Mouse (Mus musculus): ENCODE measurements around the gene Tfdp2. TPM values are rescaled to one million over a fixed set of nuclear protein-coding genes. Genes with fewer than 3 reads are reported as not detected.
"Not testable (repeated sequence)": the region's sequence is repeated elsewhere in the genome, so short reads cannot be mapped to it uniquely, and the experiment has no call there.

Tfdp2 gene
- total RNA-seq, 1 experiment from 2014 or later: 83.9 TPM

DNA sequence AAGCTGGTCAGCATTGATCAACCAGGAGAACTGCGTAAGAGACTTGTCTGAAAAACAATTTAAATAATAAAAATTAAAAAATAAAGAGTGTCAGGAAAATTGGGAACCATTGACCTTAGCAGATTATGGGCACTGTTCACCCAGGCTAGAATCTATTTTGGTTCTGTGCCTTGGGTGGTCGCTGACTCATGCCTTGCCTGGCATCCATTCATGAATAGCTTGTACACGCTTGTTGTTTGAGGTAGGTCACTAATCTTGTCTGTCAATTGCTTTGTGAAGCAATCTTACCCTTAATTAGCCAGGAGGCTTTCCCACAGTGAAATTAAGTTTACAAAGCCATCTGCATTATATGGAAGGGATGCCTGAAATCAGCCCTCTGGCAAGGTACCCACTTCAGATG lies 112.7 kb downstream of the Tfdp2 start:
- DNase-seq: no peak

DNA sequence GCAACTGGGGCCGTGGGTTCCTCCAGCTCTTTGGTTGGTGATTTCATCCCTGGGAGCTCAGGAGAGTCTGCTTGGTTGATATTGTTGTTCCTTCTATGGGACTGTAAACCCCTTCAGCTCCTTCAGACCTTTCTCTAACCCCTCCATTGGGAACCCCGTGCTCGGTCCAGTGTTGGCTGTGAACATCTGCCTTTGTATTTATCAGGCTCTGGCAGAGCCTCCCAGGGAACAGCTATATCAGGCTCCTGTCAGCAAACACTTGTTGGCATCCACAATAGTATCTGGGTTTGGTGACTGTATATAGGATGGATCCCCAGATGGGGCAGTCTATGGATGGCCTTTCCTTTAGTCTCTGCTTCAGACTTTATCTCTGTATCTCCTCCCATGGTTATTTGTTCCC lies 116.0 kb downstream of the Tfdp2 start:
- DNase-seq: no peak

DNA sequence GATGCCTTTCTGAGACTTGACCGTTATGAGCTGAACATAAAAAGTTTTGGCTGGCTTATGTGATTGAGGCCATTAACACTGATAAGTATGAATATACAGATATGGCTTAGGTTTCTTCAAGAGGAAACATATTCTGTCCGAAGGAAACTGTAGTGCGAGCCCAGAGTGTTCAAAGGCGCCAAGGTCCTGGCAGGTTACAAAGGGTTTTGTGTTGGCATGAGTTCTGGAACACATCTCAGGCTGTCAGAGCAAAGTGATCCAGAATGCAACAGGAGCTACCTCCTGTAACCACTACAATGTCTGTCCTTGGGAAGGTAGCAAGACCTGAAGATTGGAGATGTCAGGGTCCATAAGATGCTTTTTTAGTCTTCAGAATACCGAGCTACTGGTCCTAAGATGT lies 123.3 kb downstream of the Tfdp2 start:
- DNase-seq: no peak

DNA sequence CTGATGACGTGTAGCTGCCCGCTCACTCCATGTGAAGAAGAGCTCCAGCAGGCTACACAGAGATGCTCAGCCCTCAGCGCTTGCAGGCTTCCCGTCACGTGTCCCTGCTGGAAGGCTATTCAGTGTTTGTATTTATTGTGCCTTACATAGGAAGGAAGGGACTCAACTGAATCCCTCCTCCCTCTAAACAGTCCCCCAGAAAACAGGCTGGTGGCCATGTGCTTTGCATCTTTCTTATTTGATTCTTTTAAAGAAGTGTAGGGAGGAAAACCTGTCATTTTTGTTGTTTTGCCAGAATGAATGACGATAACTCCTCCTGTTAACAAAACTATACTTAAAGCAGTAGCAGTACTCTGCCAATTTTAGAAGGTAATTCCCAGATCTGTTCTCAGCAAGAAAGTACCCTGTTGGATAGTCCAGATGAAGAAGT lies 124.5 kb downstream of the Tfdp2 start:
- no peak for DNase-seq

DNA sequence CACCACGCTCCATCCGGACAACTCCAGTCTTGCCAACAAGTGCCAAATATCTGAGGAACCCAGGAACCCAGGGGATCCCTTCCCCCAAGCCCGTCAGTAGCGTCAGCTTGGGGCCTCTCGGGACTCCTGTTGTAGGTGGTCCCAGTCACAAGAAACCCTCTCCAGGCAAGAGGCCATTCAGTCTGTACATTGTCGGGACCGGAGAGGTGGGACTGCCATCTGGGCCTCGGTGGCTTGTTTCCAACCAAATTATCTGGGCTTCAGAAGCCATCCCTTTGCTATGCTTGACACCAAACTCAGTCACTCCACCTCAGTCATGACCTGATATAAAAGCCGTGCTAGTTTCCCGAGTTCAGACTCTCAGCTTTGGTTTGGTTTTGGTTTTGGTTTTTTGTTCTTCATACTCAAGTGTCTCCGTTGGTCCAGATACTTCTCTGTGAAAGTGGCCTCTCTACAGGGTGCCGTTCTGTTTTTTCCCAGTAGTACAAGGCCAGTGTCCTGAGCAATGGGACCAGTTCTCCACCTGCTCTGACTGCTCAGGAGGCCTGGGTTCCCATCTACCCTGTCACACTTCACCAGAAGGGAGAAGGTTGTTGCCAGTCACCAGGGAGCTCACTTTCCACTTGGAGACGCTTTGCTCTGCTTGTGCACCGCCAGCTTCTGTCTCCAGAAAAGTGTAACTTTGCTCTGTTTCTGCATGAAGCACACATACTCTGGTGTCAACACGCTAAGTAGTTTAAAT lies 126.5 kb downstream of the Tfdp2 start:
- no peak for DNase-seq

DNA sequence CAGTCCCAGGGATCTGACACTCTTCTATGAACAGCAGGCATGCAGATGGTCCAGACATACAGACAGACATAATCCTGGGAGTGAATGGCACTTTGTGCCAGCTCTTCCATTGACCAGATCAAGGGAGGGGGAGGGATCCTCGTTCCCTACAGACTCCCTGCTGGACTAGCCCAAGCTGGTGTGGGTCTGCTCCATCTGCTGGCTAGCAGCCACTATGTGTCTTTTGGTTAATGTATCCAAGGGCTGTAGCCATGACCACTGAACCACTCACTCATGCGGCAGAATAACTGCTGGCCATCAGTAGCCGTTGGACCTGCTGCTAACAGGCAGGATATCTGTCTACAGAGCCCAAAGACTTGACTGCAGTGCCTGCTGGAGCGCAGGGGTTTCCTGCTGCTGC lies 128.4 kb downstream of the Tfdp2 start:
- no peak for DNase-seq

DNA sequence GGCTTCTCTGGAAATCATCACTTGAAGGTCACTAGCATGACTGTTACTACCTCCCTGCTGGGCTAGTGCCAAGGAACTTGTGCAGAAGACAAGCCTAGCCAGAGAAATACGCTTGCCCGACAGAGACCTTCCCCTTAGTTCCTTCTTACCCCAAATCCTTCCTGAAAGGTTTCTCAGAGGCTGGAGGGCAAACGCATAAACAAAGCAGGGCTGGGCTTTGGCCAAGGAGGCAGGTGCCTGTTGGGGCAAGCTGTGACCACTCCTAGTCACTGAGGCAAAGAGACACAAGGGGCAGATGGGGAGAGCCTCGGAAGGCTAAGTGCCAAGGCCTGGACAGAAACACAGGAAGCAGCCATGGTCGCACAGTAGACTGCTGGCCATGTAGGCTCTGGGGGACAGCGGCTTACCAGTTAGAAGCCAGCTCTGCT lies 130.4 kb downstream of the Tfdp2 start:
- DNase-seq: peak; percentile 71

DNA sequence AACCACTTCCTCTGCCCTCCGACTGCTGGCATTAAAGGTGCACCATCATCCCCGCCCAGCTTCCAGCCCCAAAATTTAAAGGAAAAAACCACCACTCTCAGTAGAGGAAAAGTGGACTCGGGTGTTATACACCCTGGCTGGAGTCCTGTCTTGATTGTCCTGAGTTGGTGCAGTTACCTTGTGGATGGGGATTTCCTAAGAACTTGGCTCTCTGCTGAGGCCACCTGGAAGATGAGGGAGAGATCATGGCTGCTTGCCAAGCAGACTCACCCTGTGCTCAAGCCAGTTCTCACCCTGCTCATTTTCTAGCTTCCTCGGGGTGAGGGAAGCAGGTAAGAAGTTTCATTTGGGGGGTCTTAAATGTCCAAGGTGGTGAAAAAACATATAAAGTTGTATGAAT lies 132.2 kb downstream of the Tfdp2 start:
- no peak for DNase-seq

DNA sequence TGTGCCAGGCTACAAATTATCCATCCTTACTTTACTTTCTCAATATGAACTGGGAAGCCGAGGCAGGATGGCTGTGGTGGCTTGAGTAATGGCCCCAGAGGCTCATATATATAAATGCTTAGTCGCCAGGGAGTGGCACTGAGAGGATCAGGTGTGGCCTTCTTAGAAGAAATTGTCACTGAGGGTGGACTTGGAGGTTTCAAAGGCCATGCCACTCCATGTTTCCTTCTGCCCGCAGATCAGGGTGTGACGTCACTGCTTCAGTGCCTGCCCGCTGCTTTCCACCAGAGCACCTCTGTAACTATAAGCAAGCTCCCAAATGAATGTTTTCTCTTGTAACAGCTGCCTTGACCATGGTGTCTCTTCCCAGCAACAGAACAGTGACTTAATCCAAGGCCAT lies 135.1 kb downstream of the Tfdp2 start:
- DNase-seq: no peak

DNA sequence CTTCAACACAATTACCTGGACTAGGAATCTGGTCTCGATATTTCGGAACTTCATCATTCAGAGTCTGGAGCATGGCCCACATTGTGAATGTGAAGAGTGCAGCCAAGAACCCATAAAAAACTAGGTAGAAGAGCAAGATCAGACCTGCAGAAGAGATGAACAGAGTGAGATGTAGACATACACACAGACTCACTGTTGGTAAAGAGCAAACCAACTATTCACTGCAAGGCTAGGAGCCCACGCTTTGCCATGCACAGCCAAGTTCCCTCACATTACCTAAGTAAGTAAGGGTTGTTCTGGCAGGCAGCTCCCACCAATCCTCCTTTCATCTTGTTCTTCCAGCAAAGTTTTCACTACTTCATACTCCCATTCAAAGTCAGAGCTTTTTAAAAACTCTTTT lies 149.7 kb downstream of the Tfdp2 start:
- DNase-seq: no peak

DNA sequence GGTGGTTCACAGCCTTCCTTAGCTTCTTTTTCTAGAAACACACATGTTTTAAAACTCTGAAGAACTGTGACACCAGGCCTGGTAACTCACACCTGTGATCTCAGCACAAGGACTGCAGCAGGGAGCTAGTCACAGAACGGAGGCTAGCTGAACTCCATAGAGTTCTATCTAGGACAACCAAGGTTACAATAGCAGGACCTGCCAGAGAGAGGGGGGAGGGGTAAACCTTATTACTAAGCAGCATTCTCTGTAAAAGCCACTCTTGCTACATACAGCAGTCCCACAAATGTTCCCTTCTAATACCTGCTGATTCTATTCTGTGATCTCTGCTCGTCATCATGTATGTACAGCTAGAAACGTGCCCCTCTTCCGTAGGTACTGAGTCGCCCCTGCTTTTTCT lies 152.8 kb downstream of the Tfdp2 start:
- no peak for DNase-seq

DNA sequence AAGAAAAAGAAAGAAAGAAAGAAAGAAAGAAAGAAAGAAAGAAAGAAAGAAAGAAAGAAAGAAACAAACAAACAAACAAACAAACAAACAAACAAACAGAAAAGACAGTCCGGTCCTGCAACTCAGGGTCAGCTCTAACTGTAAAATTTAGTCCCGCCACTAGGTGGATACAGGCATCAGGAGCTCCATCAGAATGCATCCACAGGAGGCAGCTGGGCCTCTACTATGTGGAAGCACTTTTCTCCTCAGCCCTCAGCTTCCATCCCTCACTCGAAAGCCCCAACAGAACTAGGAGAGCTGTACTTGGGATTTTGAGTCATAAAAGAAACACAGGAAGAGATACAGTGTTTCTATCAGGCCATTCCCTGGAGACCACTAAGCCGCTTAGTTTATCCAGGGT lies 153.9 kb downstream of the Tfdp2 start:
- peak; percentile 40 for DNase-seq

DNA sequence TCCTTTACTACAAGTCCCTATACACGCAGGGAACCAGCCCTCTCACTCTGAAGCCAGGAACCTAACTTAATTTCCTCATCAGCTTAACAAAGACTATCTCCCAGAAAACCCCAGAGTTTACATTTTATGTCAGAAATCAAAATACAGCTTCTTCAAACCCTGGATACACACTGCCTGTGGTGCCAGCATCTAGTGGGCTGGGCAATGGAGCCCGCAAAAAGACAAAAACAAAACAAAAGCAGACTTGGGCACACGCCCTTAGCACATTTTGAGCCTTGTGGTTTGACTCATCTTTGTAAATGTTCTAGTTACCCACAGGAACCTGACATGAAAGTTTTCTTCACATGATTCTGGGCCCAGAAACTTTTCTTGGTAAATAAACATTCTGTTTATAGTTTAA lies 154.4 kb downstream of the Tfdp2 start:
- no peak for DNase-seq

DNA sequence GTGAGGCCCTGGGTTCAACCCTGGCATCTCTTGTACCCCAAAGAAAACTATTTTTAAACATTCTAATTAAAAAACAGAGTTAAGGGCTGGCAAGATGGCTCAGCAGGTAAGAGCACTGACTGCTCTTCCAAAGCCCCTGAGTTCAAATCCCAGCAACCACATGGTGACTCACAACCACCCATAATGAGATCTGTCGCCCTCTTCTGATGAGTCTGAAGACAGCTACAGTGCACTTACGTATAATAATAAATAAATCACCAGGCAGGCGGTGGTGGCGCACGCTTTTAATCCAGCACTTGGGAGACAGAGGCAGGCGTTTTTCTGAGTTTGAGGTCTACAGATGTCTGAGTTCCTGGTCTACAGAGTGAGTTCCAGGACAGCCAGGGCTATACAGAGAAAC lies 155.7 kb downstream of the Tfdp2 start:
- not testable (repeated sequence) for DNase-seq

DNA sequence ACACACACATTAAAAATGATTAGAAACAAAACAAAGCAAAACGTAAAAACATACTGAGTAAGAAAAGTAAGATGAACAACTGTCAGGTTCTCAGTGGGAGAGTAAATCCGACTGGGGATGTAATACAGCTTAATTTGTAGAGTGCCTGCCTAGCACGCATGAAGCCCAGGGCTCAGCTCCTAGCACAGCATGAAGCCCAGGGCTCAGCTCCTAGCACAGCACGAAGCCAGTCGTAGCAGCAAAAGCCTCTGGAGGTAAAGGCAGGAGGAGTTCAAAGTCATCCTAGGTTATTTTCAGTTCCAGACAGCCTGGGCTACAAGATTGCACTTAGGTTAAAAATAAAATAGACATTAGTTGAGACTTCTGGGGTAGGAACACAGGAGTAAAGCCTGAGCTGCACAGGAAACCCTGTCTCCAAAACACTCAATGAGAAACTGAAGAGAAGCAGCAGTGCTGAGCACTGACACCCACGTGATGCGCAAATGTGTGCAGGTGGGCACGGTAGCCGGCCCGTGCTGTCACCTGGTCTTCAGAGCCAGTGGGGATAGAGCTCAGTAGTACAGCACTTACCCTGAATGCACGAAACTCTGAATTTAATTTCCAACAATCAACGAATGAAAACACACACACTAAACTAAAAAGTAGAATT lies 157.2 kb downstream of the Tfdp2 start:
- DNase-seq: no peak

DNA sequence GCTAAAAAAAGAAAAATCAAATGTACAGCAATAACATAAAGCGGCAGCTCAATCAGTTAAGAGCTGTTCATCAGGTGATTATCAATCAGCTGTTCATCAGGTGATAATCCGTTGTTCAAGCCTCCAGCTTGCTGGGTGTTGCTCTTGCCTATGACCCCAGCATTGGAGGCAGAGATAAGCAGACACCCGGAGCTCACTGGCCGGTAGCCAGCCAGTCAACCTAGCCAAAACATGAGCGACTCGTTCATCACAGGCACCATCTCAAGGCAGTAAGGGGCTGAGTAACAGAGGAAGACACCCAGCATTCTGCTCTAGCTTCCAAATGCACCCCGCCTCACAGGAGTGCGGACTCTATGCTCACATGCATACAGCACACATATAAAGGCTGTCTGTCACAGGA lies 157.7 kb downstream of the Tfdp2 start:
- peak; percentile 56 for DNase-seq

DNA sequence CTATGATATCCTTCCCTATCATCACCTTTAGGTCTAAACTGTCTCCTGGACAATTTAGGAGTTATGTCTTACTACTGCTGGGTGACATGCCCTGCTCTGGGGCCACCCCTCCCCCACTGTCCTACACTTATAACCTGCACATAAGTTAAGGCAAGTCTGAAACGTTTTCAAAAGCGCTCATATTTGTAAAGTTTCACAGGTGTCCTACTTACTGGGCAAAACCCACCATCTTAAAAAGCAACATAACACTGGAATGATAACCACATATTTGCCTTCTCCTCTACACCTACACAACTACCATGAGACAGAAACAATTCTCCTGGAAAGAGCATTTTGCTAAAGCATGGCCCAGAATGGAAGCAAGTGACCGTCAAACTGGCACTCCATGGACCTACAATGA lies 164.0 kb downstream of the Tfdp2 start:
- DNase-seq: no peak

DNA sequence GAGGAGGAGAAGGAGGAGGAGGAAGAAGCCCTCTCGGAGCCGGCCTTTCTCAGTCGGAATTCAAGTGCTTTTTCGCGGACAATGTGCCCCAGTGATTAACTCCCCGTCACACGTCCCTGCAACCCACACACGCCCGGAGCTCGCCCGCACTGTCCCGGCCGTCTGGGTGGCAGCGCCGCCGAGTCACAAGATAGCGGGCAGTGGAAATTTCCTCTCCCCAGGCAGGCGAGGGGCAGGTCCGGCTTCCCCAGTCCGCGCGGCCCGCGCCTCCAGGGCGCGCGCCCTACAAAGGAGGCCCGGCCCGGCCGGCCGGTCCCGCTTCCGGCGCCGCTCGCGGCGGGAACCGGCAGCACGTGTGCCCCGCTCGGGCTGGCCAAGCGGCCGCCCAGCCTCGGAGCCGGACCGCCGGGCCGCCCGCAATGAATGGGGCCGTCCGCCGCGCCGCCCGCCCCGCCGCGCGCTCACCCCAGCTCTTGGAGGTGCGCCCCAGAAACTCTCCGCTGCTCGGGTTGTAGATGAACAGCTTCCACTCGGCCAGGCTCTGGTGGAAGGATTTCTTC lies 167.6 kb downstream of the Tfdp2 start:
- DNase-seq: peak; percentile 79

DNA sequence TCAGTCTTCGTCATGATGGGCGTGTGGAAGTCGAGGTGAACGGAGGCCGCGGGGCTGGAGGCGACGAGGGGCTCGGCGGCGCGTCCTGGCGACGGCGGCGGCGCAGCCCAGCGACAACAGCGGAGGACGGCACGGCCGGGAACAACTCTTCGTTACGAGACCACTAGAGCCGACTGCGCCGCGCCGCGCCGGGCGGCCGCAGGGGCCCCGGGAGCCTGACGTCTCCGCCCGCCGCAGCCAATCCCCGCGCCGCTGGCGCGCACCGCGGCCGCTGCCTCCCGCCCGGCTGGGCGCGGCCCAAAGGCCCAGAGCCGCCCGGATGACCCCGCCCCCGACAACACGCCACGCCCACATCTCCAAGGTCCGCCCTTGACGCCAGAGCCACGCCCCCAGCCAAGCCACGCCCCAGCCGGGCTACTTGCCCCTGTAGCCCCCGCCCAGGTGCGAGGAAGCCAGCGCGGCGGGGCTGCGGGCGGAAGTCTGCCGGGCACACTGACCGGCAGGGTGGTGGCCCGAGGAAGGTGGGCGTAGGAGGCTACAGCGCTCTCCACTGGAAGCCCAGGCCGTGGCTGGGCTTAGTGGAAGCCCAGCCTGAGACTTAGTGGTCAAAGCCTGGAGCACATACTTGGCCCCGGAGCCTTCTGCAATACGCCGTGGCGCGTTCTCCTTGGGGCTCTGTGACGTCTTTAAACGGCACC lies 168.2 kb downstream of the Tfdp2 start, which contains the start of gene Atp1b3:
Atp1b3 (minus strand) TSS at position 302 of the 698 bp plus-strand sequence.
- DNase-seq: peak; percentile 100

DNA sequence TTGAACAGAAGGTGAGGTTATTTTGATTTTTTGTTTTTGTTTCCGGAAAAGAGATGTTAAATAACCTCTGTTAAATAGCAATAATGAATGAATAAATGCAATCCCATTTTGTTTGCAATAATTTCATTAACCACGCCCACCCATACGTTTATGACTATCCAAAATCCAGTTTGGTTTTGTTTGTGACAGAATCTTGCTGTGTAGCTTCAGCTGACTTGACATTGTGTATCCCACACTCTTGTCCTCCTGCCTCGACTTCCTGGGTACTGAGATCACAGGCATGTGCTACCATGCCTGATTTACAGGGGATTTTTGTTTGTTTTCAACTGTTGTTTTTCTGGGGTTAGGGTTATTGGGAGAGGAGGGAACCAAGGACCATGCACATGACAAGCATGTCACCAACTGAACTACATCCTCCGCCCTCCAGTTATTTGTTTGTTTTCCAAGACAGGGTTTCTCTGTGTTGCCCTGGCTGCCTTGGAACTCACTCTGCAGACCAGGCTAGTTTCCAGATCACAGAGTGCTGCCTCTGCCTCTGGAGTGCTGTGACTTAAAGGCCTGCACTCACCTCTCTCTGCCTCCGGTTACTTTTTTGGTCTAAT lies 169.3 kb downstream of the Tfdp2 start:
- DNase-seq: no peak

DNA sequence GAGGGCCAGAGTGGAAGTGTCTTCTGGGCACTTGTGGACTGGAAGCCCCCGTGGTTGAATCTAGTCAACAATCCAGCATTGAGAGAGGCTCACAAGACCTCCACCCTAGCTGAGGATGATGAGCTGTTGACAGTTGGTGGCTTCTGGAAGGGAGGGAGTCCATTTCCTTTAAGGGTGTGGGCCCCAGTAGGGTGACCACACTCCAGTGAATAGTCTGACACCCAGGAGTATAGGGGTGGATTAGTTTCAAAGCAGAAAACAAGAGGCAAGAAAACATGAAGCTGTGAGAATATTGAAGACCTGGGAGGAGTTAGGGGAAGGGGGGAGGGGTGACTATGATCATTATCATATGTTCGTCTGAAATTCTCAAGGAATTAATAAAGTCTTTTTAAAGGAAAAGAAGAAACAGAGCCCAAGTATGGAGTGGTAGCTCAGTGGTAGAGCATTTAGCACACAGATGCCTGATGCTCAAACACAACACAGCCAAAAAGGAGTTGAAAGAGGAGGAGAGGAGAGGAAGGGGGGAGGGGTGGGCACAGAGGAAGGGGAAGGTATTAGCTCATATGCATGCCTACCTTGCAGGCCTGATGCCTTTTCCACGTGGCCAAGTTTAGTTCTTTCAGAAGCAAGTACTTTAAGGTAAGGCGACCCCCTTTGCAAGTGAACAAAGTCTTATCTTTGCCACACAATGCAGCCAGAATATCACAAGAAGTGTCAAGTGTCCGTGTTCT lies 173.7 kb downstream of the Tfdp2 start:
- no peak for DNase-seq

DNA sequence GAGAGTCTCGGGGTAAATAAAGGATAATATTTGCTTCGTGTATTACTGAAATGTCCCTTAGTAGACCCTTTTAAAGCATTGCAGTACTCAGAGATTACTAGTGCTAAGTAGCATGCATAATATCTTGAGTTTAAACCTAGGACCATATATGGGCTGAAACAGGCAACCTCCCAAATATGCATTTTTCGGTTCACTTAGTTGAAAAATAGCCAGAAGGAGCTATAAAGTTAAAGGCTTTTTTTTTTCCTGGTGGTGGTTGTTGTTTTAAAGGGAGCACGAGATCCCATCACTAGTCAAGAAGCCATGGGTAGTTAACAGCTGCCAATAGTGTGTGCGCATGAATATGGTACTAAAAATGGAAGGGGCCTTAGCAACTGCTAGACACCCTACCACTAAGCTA lies 175.0 kb downstream of the Tfdp2 start:
- no peak for DNase-seq

Data from adrenal gland, postnatal 25 days (tissue).